Mouse (Mus musculus): Measurements from ENCODE around the gene Hist2h2be.
"Not testable (repeated sequence)": the region's sequence is repeated elsewhere in the genome, so short reads cannot be mapped to it uniquely, and the experiment has no call there.

The Hist2h2be gene

DNA sequence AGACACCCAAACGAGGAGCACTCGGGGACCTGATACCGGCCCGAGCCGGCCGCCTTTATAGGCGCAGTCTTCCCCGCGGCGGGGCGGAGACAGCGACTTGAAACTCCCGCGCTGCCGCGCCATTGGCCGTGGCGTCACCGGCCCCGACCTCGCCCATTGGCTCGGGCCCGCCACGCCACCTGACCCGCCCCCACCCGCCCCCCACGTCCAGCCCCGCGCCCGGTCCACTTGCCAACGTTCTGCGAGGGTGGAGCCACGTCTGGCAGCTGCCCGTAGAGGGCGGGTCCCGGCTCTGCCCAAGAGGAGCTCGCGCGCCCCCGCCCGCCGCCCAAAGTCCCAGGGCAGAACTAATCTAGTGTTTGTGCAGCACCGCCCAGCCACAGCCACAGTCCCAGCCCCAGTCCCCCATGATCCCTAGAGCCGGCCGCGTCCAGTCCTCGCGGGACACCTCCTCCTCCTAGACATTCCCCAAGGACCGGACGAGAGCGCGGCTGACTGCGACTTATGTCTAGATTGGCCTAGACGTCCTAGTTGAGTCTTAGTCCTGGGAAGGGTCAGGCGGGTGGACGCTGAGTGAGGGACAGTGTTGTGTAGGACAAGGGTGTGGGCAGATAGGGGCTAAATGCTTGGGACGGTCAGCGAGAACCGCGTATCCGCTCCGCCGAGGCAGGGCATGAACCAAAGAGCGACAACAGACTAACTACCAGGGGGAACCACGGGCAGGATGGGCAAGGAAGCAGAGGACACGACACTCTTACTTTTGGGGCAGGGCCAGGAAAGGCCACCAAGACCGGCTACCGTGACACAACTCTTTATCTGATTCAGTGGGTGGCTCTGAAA lies 18.3 kb downstream of the Hist2h2be start, which contains the start of gene Hist2h3c2:
Gene Hist2h3c2, minus strand, starts transcription at position 174 of the 840 bp plus-strand sequence.
- DNase-seq (ENCODE audit: low spot score): not testable (repeated sequence)

DNA sequence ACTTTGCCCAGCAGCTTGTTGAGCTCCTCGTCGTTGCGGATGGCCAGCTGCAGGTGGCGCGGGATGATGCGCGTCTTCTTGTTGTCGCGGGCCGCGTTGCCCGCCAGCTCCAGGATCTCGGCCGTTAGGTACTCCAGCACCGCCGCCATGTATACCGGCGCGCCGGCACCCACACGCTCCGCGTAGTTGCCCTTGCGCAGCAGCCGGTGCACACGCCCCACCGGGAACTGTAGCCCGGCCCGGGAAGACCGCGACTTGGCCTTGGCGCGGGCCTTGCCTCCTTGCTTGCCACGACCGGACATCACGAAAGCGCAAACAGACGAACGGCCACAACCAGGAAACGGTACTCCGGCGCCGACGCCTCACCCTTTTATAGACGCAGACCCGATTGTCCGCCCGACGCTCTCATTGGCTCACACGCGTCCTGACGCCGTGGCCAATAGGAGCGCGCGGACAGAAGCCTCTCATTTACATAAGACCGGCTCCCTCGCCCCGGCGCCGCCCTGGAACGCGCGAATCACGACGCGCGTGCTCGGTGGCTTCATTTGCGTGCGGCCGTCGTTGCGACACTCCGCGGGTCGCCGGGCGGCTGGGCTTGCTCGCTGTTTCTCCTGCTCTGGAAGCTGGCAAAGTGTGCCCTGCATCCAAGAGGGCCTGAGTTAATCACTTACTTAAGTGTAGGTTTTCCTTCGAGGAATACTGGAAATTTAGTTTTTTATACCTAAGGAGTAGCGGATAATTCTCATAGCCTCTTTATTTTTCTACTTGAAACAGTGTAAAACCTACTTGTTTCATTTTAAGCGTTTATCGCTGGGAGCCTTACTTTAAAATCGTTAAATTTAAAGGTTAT lies 19.3 kb downstream of the Hist2h2be start, which contains the start of gene Hist2h2aa2:
Gene Hist2h2aa2, minus strand, starts transcription at position 328 of the 850 bp plus-strand sequence.
- DNase-seq (ENCODE audit: low spot score): peak; percentile 76

DNA sequence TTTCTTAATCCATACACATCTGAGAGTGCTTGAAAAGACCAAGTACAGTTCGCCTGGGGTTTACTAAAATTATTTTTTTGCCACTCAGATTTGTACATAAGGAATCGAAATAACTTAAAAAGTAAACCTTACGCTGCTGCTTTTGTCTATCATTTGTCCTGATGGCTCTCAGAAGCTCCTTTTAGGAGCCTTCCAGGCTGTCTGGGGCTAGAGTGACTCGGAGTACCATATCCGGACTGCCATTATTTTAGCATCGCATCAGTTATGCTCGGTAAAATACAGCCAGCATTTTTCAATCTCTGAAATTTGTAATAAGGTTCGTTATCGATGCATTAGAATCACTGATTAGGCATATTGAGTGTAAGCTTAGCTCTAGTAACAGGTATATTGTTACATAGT lies 19.9 kb downstream of the Hist2h2be start:
- no peak for DNase-seq (ENCODE audit: low spot score)

DNA sequence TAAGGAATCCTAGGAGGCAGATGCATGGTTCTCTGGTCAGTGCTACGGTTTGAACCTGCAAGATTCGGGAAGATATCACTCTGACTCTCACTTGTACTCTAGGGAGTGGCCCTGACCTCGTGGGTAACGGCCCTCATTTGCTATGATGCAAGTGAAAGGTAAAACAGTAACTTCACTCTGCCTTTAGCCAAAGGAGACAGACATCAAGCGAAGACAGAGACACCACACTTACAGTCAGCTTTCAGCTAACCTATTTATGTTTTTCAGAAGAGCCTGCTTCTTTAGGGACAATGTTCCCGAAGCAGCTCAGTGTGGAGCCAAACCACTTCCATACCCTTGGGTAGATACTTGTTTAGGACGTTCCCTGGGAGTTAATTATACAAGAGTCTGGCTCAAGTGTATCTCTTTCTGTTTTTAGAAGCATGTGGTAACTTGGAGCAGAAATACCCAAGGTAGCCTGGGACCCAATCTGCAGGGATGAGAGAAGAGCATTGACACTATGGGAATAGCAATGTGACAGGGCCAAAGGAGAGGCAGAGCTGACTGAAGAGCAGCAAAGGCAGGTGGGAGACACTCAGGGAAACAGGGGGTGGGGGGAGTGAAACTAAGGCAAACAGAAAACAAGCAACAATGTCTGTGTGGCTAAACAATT lies 23.1 kb downstream of the Hist2h2be start:
- no peak for DNase-seq (ENCODE audit: low spot score)

DNA sequence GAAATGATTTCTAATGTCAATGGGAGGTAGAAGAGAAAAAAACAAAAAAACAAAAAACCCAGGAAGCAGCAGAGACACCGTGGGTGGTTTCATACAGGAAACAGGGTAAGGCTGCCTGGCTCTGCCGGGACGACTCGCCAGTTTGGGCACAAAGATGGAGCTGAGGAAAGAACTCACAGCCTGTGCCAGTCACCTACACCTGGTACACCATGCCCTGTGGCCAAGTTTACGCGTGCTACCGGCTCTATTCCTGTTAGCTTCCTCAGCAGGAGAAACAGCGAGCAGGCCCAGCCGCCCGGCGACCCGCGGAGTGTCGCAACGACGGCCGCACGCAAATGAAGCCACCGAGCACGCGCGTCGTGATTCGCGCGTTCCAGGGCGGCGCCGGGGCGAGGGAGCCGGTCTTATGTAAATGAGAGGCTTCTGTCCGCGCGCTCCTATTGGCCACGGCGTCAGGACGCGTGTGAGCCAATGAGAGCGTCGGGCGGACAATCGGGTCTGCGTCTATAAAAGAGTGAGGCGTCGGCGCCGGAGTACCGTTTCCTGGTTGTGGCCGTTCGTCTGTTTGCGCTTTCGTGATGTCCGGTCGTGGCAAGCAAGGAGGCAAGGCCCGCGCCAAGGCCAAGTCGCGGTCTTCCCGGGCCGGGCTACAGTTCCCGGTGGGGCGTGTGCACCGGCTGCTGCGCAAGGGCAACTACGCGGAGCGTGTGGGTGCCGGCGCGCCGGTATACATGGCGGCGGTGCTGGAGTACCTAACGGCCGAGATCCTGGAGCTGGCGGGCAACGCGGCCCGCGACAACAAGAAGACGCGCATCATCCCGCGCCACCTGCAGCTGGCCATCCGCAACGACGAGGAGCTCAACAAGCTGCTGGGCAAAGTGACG lies 24.3 kb downstream of the Hist2h2be start, which contains the start of gene Hist2h2aa1:
Gene Hist2h2aa1, plus strand, starts transcription at position 495 of the 884 bp plus-strand sequence.
- peak; percentile 75 for DNase-seq (ENCODE audit: low spot score)

DNA sequence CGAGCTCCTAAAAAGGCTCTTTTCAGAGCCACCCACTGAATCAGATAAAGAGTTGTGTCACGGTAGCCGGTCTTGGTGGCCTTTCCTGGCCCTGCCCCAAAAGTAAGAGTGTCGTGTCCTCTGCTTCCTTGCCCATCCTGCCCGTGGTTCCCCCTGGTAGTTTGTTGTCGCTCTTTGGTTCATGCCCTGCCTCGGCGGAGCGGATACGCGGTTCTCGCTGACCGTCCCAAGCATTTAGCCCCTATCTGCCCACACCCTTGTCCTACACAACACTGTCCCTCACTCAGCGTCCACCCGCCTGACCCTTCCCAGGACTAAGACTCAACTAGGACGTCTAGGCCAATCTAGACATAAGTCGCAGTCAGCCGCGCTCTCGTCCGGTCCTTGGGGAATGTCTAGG lies 25.1 kb downstream of the Hist2h2be start:
- not testable (repeated sequence) for DNase-seq (ENCODE audit: low spot score)

DNA sequence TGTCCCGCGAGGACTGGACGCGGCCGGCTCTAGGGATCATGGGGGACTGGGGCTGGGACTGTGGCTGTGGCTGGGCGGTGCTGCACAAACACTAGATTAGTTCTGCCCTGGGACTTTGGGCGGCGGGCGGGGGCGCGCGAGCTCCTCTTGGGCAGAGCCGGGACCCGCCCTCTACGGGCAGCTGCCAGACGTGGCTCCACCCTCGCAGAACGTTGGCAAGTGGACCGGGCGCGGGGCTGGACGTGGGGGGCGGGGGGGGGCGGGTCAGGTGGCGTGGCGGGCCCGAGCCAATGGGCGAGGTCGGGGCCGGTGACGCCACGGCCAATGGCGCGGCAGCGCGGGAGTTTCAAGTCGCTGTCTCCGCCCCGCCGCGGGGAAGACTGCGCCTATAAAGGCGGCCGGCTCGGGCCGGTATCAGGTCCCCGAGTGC lies 25.5 kb downstream of the Hist2h2be start, which contains the start of gene Hist2h3c1:
Gene Hist2h3c1, plus strand, starts transcription at position 259 of the 430 bp plus-strand sequence.
- DNase-seq (ENCODE audit: low spot score): not testable (repeated sequence)

DNA sequence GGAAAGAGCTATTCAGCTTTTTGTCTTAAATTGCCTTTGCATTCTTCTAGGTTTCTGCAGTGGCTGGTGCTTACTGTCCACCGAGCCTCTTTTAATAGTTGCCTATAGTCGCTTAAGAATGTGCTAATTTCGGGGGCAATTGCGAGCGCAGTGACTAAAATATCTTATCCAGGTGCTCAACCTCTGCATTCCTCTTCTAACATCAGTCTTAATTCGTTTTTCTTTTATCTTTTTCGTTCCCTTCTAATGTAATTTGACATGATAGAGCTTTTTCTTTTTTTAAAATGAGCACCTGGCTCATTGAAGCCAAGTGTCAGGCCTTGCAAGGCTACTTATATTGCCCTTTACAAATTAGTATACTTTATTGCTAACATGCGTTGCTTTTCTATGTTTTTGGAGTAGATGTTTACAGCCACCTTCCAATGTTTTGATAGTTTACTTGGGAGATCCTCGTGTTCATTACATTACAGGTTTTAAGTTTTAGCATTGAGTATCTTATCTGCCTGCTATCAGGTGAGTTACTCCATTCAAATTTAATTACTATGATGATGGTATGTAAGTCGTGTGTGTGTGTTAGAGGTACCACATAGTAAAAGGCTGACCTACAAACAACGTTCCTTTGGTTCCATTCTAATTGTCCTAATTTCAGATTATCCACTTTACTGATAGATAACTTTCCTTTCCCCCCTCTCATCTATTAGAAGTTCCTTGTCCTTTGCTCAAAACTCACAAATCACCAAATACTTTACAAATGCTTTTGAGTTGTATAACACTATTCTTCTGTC lies 26.6 kb downstream of the Hist2h2be start:
- no peak for DNase-seq (ENCODE audit: low spot score)

DNA sequence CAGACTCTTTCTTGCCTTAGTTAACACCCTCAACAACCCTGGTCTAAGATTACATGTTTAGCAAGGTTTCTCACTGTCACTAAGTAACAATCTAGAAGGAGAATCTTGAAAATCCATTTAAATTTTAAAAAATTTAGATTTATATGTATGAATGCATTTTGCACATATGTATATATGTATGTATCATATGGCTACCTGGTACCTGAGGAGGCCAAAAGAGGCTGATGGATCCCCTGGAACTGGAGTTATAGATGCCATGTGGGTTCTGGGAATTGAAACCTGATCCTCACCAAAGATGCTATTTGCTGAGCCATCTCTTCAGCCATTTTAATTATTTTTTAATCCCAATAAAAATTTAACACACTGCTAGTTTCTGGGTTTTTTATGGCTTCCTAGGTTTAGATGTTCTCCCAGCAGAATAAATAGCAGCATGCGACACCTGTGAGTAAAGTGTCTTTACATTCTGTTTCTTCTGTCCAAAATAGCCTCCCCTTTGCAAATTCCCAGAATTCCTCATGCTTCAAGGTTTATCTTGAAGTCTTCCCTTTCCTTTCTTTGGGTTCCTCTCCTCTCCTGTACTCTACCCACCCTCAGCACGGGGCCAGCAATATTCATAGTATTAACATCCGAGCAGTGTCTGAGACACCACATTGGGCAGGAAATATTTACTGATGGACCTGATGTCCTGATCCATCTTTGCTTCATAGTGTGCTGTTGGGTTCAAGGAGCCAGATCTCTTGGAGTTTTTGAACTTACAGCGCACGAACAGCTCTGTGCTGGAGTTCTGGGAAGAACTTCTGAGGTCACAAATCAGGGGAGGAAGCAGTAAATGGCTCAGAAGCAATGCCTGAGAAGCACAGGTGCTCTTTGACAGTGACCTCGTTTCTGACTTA lies 27.5 kb downstream of the Hist2h2be start:
- DNase-seq (ENCODE audit: low spot score): no peak

DNA sequence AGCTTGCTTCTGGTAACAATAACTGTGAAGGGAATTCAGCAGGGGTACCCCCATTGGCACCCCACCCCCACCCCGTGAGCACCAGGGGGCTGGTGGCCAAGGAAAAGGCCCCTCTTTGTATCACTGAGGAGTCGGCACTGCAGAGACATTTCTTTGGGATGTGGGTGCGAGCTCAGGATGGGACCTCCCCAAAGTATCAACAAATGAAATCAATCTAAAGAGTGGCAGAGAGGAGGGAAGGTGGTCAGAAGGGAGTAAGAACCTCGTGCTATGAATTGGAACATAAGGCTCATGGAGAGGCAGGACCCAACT lies 28.1 kb downstream of the Hist2h2be start:
- DNase-seq (ENCODE audit: low spot score): no peak

DNA sequence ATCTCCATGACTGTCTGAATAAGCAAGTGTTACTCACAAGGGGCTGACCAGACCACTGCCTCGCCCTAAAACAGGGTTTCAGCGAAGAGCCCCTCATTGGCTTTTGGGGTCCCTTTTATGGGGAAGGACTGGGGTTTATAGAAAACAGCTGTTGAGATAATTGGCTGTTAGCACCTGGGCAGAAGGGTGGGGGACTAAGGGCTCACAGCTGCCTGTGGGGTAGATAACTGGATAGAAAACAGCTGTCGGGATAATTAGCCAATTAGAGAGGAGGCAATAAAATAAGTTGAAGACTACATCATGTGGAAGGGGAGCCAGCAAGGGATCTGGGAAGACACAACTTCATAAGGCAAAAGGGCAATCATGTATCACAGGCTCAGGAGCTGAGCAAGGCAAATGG lies 30.0 kb downstream of the Hist2h2be start:
- no peak for DNase-seq (ENCODE audit: low spot score)

DNA sequence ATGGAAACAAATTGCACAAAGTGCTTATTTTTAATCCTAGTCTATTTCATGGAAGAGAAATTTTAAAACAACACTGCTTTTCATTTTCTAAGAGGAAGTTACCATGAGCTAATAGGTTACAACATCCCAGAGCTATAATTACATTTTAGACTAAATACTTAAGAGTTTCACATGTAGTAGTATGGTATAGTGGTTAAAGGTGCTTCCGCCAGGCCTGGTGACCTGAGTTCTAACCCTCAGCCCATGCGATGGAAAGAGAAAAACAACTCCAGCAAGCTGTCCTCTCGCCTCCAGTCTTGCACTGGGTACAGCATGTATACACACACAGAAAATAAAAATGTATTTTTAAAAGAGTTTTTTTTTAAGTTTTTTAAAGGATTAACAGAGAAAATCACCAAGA lies 30.9 kb downstream of the Hist2h2be start:
- no peak for DNase-seq (ENCODE audit: low spot score)

DNA sequence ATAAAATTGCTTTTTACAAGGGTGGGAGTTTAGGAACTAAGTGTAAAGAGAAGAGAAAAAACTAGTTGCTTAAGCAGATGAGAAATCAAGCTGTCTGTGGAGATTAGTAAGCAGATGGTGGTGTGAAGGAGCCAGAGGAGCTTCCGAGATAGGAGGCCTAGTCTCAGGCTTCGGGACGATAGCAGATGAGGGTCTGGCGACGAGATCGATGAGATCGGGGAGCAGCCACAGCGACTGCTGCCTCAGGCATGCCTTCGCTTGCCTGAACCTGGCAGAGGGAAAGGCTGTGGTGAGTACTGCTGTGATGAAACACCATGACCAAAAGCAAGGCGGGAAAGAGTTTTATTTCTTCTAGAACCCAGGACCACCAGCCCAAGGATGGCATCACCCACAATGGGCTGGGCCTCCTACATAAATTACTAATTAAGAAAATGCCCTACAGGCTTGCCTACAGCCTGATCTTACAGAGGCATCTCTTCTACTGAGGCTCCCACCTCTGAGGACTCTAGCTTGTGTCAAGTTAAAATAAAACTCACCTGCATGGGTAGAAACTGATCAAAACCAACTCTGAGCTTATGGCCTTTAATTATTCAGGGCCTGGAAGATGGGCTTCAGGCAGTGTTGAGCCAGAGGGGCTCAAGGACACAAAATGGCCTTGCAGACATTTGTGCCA lies 33.9 kb downstream of the Hist2h2be start:
- peak; percentile 28 for DNase-seq (ENCODE audit: low spot score)

DNA sequence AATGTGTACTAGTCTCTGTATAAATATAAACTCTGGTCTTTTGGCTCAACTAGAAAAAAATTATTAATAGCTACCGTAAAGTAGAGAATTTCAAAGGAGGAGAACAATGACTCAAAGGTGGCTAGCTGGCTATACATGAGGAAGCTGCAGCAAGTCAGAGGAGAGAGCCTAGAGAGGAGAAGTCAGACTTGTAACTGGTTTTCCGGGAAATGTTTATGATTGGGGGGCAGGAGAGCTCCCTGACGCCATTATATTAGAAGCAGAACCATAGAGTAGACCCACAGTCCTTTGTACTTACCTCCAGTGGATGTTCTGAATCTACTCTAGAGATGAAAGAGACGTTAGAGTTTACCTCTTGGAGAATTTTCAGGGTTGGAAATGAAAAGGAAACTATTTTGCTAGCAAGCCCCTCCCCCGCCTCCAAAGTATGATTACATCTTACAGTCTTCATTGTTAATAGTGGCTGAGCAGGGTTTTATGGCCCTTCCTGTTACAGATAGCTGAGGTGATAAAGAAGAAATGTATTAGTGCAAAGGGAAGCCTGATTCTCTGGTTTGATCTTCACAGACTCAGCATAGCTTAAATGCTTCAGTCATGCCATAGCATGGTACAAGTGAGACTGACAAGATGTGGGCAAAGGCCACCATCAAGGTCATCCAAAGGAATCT lies 35.1 kb downstream of the Hist2h2be start:
- DNase-seq (ENCODE audit: low spot score): no peak

DNA sequence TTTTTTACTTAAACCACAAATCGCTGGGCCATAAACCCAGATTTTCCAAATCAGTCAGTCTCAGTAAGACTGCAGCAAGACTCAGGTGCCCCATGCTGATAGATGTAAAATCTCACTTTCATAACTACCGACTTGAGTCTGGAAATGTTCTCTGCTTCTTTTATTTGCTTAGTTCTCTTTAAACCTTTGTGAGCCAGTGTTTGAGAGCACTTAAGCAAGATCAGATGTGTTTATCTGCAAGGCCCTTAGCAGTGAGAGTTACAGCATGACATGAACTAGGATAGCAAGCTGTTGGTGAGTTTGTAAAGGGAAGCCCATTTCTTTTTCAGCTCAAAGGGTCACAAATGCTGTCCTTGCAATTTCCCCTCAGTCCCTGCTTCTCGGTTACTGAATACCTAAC lies 36.3 kb downstream of the Hist2h2be start:
- no peak for DNase-seq (ENCODE audit: low spot score)

DNA sequence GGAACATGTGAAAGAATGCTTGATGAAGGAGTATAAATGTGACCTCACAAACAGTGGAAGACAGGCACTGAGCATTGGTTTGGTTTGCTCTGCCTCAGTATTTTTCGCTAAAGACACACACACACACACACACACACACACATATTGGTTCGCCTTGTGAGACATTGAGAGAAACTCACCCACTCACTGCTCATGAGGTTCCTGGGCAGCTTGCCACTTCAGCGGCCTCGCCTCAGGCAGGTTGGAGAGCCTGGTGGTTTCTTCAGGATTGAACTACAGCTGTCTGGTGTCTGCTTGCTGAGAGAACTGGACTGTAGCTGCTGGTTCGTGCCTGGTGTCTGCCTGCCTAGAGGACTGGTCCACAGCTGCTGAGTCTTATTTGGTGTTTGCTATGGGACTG lies 39.3 kb downstream of the Hist2h2be start:
- DNase-seq (ENCODE audit: low spot score): no peak

DNA sequence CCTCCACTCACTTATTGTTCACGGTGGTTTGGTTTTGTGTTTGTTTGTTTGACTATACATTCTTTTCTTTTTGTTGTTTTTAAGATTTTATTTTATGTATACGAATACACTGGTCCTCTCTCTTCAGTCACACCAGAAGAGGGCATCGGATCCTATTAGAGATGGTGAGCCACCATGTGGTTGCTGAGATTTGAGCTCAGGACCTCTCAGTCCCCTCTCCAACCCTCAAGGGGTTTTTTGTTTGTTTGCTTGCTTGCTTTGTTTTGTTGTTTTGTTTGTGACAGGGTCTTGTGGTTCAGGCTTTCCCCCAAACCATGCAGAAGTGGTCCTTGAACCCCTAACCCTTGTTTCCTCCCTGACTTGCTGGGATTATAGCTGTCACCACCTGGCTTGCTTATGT lies 40.7 kb downstream of the Hist2h2be start:
- DNase-seq (ENCODE audit: low spot score): no peak

DNA sequence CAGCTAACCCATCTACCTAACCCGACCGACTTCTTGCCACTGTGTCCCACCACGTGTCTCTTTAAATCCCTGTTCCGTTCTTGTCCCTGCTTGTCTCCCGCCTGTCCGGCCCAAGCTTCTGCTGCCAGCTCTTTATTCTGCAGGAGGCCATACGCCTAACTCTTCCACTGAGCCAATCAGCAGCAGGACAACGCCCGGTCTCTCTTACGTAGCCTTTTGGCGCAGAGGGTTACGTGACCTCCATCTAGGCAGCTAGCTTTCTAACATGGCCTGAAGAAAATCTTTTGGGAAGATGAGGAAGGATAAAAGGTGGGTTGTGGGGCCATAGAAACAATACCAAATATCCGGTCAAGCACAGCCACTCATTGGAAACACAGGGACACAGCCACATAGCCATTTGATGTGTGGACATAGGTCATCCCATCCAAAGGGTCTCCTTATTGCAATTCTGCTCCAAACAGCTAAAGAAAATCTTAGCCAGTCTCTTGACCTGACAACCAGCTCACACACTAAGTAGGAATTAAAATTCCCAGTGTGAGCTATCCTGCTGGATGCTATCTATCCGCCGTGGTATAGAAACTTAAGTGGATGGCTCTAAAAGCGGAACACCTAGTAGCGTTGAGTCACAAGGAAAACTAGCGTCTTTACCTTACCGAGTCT lies 41.4 kb downstream of the Hist2h2be start:
- DNase-seq (ENCODE audit: low spot score): peak; percentile 68
